Mouse (Mus musculus): ENCODE results near the gene Olfr798.

Olfr798 gene

DNA sequence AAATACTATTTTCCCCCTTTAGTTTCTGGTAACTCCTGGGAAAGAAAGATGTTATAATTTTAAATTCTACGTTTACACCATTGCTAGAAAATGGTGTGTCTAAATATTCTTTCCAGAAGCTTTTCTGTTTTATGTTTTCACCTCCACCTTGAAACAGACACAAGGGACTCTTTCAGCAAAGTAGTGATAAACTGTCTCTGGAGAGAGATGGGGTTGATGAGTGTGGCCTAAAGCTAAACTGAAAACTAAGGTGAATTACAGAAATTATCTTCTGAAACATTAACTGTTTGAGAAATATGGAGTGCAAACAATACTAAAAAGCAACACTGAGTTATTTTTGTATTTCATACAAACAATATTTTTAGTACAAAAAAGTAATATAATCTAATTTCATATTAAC is at the start of gene Olfr798:
Gene Olfr798, minus strand, starts transcription at position 101 of the 400 bp plus-strand sequence.
- no peak for DNase-seq (ENCODE audit: low spot score)

DNA sequence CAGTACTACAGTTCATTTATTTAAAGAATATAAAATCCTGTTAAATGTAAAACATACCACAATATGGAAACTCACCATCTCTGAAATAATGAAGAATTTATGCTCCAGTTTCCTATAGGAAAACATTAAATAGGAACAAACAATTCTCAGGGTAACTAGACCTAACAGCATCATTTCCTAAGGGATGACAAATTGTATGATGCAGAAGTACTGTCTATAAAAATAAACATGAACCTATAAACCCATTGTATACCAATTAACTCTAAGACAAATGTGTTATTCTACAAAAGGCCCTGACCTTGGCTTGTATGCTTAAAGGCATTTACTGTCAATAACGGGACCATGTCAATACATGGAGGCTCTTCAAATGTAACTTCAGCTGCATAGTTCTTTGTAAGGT is 46.0 kb upstream of the Olfr798 start, which contains the start of gene Olfr801:
Gene Olfr801, minus strand, starts transcription at position 101 of the 400 bp plus-strand sequence.
- DNase-seq (ENCODE audit: low spot score), result no peak

DNA sequence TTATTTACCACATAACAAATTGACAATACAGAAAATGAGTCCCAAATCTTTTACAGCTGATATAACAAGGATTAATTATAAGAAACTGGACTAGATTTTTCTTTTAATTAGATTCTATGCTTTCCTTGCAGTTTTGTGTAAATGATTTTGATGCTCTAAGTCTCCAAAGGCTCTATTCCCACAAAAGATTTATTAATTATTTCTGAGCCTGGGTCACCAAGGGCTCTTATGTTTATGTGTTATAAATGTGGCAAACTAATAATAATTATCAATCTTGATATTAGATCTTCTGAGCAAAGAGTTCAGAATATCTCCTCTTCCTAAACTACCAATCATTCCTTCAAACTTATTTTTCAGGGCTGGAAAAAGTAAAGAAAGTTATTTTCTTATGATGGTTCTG is 29.7 kb upstream of the Olfr798 start, which contains the start of gene Olfr800:
Gene Olfr800, plus strand, starts transcription at position 301 of the 400 bp plus-strand sequence.
- DNase-seq (ENCODE audit: low spot score), result no peak

DNA sequence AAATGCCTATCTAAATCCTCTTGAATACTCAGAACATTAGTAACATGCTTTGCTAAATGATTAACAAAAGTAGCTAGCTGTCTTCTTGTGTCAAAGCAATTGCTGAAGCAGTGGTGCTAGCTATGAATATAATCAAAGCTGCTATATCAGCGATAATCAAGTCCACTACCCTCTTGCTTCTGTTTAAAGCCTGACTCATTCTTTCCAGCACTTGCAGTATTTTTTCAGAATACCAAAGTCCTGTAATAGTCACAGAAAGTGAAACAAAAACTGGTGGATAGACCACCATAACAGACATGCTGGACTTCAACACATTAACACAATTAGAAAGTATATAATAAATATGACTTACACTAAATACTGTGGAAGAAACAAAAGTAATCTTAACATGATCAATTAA is 24.0 kb upstream of the Olfr798 start:
- DNase-seq (ENCODE audit: low spot score), result no peak

DNA sequence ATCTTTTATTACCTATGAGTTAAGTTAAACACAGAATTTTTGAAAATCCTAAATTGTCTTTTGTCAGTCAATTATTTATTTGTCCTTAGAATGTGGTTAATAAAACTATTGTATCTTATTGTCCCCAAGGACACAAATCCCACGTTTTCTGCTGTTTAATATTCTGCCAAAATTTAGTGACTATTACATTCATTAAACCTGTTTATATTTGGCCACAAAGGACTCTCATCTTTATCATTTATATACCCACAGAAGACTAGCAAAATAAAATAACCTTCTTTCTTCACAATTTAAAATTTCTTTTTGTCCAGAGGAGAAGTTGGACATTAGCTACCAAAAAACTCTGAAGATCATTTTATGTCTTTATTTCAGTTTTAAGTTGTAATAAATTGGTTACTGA is 9.4 kb upstream of the Olfr798 start, which contains the start of gene Olfr799:
Gene Olfr799, plus strand, starts transcription at position 301 of the 400 bp plus-strand sequence.
- DNase-seq (ENCODE audit: low spot score), result no peak

DNA sequence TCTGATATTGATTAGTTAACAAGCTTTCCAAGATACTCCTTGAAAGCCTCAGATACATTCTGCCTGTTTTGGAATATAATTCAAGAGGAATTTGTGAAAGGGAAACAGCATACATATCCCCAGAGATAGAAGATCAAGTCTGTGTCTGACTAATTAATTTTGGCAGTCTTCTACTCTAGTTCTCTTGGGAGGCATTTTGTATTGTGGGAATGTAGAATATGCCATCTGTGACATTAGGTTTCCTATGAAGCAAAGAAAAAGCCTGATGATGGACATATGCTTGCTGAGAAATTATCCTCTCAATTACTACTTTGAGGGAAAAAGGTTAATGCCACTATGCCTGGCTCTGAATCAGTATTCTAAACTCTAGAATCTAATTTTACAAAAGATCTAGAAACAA is 4.5 kb downstream of the Olfr798 start:
- DNase-seq (ENCODE audit: low spot score), result no peak

DNA sequence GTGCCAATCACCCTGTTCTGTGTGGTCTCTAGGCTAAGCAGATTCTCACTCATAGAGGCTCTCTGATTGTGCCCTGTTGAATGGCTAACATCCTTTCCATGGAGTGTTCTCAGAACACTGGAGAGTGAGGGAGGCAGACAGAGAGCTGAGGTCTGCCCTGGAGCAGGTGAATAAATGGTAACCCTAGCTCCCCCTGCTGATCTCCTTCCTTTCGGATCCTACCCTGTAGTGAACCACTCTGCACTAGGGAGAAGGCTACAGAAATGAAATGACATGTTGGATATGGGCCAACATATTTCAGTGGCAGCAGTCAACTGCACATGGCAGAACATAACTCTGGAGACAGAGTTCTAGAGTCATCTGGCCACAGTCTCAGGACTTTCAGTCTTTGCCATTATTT is 6.0 kb downstream of the Olfr798 start:
- DNase-seq (ENCODE audit: low spot score), result no peak

DNA sequence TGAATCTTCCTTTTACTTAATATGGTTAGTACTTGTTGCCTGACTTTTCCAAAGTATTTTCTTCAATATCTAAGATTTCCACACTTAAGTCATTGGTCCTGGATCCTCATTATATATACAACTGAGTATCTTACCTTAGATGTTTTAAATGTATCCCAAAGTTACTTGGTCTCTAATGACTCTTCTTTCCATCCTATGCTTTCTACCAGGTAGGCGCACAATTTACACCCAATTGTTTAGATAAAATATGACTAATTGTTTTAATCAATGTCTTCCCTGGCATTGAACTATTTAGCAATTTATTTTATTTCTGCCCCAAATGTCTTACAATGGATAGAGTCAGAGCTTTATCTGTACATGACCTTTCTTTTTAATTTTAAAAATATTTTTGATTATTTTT is 15.3 kb downstream of the Olfr798 start, which contains the start of gene Olfr796:
Gene Olfr796, minus strand, starts transcription at position 101 of the 400 bp plus-strand sequence.
- DNase-seq (ENCODE audit: low spot score), result no peak

DNA sequence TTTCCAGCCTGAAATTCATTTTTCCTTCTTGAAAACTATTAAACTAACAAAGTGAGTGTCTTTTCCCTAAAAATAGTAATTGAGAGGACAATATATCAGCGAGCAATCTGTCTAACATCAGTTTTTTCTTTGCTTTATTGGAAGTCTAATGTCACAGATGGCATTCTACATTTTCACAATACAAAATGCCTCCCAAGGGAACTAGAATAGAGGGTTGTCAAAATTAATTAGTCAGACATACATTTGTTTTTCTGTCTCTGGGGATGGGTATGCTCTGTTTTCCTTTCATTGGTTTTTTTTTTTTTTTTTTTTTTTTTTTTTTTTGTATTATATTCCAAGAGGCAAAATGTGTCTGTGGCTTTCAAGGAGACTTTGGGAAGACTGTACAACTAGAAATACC is 50.7 kb downstream of the Olfr798 start:
- no peak for DNase-seq (ENCODE audit: low spot score)
